Comparison of ENCODE assay signal across 11 mouse cellular contexts in genomic region chr12:5191206-5191605, GRCm38 (mm10).
DNase-seq lines count a peak whose midpoint lies in the region; ATAC-seq lines count a peak whose summit lies in the region.
"Had no signal": no experiment of that assay in that cellular context is flagged by ENCODE, and none has a peak within 500 bp of the region (broad histone marks: within the 10 kb centered on the region; RNA-seq: fewer than 3 reads in every experiment).

No protein-coding gene starts in this region.

- intact Hi-C loops in heart, postnatal 25 days (cut with DNase I): no loop called here

- no peak overlapping the region for H3K4me3 ChIP-seq in heart, embryonic 15.5 days
- H3K4me3 ChIP-seq in lung, embryonic 15.5 days: no peak overlapping the region
- H3K4me3 ChIP-seq in stomach, embryonic 15.5 days (replicated peaks): no peak overlapping the region
- H3K4me3 ChIP-seq: midbrain, embryonic 15.5 days; neural tube, embryonic 15.5 days had no signal

- no peak for ATAC-seq in heart, embryonic 15.5 days (replicated peaks; ENCODE audit: insufficient number of reproducible peaks, insufficient read depth, low FRiP score, low read depth)
- no peak for ATAC-seq in lung, embryonic 15.5 days (ENCODE audit: borderline replicate concordance, extremely low read depth, low FRiP score, low TSS enrichment)
- no peak for ATAC-seq in stomach, embryonic 15.5 days (ENCODE audit: insufficient read depth, low FRiP score, low read depth)
- ATAC-seq: Patski had no signal

- DNase-seq in heart, postnatal 25 days (ENCODE audit: low spot score): no peak
- DNase-seq in lung, adult 18-20 months: no peak
- peak; percentile 27 for DNase-seq in forelimb bud, embryonic 11.5 days (ENCODE audit: low read depth, low spot score)
- no peak for DNase-seq in spleen, postnatal 14 days (ENCODE audit: low spot score in 2 of 2)
- no peak for DNase-seq in cerebellum, adult 11-12 months

- WGBS in heart, embryonic 15.5 days: 74% methylated on average over 4 of the region's 4 CpGs
- 65% methylated on average over 4 of the region's 4 CpGs for WGBS in lung, embryonic 15.5 days
- WGBS in stomach, embryonic 15.5 days: 51% methylated on average over 4 of the region's 4 CpGs

- H3K9ac ChIP-seq in heart, embryonic 15.5 days: no peak overlapping the region
- H3K9ac ChIP-seq in lung, embryonic 15.5 days: no peak overlapping the region
- no peak overlapping the region for H3K9ac ChIP-seq in stomach, embryonic 15.5 days
- H3K9ac ChIP-seq: midbrain, embryonic 15.5 days; neural tube, embryonic 15.5 days had no signal

- no peaks in the 10 kb centered on the region for H3K9me3 ChIP-seq in heart, embryonic 15.5 days (replicated peaks)
- H3K9me3 ChIP-seq in lung, embryonic 15.5 days: no peaks in the 10 kb centered on the region
- H3K9me3 ChIP-seq in stomach, embryonic 15.5 days: no peaks in the 10 kb centered on the region
- H3K9me3 ChIP-seq: midbrain, embryonic 15.5 days; neural tube, embryonic 15.5 days had no signal

- H3K27ac ChIP-seq in heart, embryonic 15.5 days: peak overlapping the region; percentile 78
- H3K27ac ChIP-seq in lung, embryonic 15.5 days: peak overlapping the region; percentile 51; the same call in 1 of the 2 replicates
- H3K27ac ChIP-seq in stomach, embryonic 15.5 days: peak overlapping the region; percentile 76
- H3K27ac ChIP-seq: midbrain, embryonic 15.5 days; neural tube, embryonic 15.5 days had no signal

- H3K36me3 ChIP-seq in heart, embryonic 15.5 days: no peaks in the 10 kb centered on the region
- no peaks in the 10 kb centered on the region for H3K36me3 ChIP-seq in lung, embryonic 15.5 days
- H3K36me3 ChIP-seq in stomach, embryonic 15.5 days: no peaks in the 10 kb centered on the region
- H3K36me3 ChIP-seq: midbrain, embryonic 15.5 days; neural tube, embryonic 15.5 days had no signal

- peak overlapping the region; percentile 58 for H3K4me2 ChIP-seq in heart, embryonic 15.5 days
- H3K4me2 ChIP-seq in lung, embryonic 15.5 days: 0 out of 2 replicates have a peak overlapping the region, but pooled peaks have one; percentile 47
- no peak overlapping the region for H3K4me2 ChIP-seq in stomach, embryonic 15.5 days

- peaks cover 38% of the 10 kb centered on the region for H3K4me1 ChIP-seq in heart, embryonic 15.5 days (replicated peaks)
- H3K4me1 ChIP-seq in lung, embryonic 15.5 days: peaks cover 21% of the 10 kb centered on the region
- peaks cover 29% of the 10 kb centered on the region for H3K4me1 ChIP-seq in stomach, embryonic 15.5 days

- no peaks in the 10 kb centered on the region for H3K27me3 ChIP-seq in heart, embryonic 15.5 days
- no peaks in the 10 kb centered on the region for H3K27me3 ChIP-seq in lung, embryonic 15.5 days
- H3K27me3 ChIP-seq in stomach, embryonic 15.5 days (replicated peaks): no peaks in the 10 kb centered on the region
- H3K27me3 ChIP-seq: midbrain, embryonic 15.5 days; neural tube, embryonic 15.5 days; Patski had no signal
